Mouse (Mus musculus): ENCODE data around the gene Foxo6. TPM values are rescaled to one million over a fixed set of nuclear protein-coding genes. Genes with fewer than 3 reads are reported as not detected.

Gene Foxo6
- total RNA-seq, 1 experiment from 2014 or later, result not detected

- no peak for ATAC-seq (replicated peaks; ENCODE audit: insufficient number of reproducible peaks, low FRiP score, low TSS enrichment, poor library complexity, severe bottlenecking)
Observed at GRCm38 (mm10) chr4:120223108-120223745, 63.9 kb downstream of the Foxo6 start.

GRCm38 (mm10) chr4:120221708-120222107 is 65.4 kb downstream of the Foxo6 start:
- no peak for ATAC-seq (replicated peaks; ENCODE audit: insufficient number of reproducible peaks, low FRiP score, low TSS enrichment, poor library complexity, severe bottlenecking)

- no peak for ATAC-seq (replicated peaks; ENCODE audit: insufficient number of reproducible peaks, low FRiP score, low TSS enrichment, poor library complexity, severe bottlenecking)
Observed at GRCm38 (mm10) chr4:120218878-120219277, 68.3 kb downstream of the Foxo6 start.

Other genes with a start within 250 kb of the Foxo6 start
- gene AL607142.1, start 222.4 kb downstream of the Foxo6 start, total RNA-seq (2017), result not detected in 3 replicates
- gene Edn2, start 126.1 kb downstream of the Foxo6 start, total RNA-seq (2017), result not detected in 3 replicates
- gene Scmh1, start 117.9 kb upstream of the Foxo6 start, total RNA-seq (2017), result 7.2 to 17.6 TPM (median 8.5 TPM) in 3 replicates
- gene Slfnl1, start 244.9 kb upstream of the Foxo6 start, total RNA-seq (2017), result 0.95 TPM in 1 of 3 replicates, not detected in the others

Data from monocyte, adult 5-6 weeks (primary cell).